Mouse (Mus musculus) stomach, embryonic 15.5 days (tissue): ENCODE data around the gene Trf. TPM values are rescaled to one million over a fixed set of nuclear protein-coding genes. Genes with fewer than 3 reads are reported as not detected.

ENCODE experiments used
- ATAC-seq: fragments of 200-750 bp; cut with Nextera tagmentation; 2 replicates; pipeline ENCODE4 v1.8.0; 2017; ENCODE audit warnings: low read depth, moderate number of reproducible peaks, moderate TSS enrichment; ENCODE audit not compliant: insufficient read depth, low FRiP score
- H3K27ac ChIP-seq: fragments of 300-500 bp; sonication (generic); 2 replicates; pipeline ENCODE4 v1.5.1; 2015; ENCODE audit warnings: mild to moderate bottlenecking, inconsistent platforms
- H3K27me3 ChIP-seq: fragments of 300-500 bp; sonication (generic); replicated peaks from 2 replicates; pipeline ENCODE4 v1.6.1; 2015; ENCODE audit warnings: inconsistent platforms
- H3K36me3 ChIP-seq: fragments of 300-500 bp; sonication (generic); 2 replicates; pipeline ENCODE4 v1.6.1; 2015; ENCODE audit warnings: inconsistent platforms
- H3K4me1 ChIP-seq: fragments of 300-500 bp; sonication (generic); 2 replicates; pipeline ENCODE4 v1.6.1; 2015; ENCODE audit warnings: inconsistent platforms
- H3K4me2 ChIP-seq: fragments of 300-500 bp; sonication (generic); 2 replicates; pipeline ENCODE4 v1.6.1; 2015; ENCODE audit warnings: mild to moderate bottlenecking, inconsistent platforms
- H3K4me3 ChIP-seq: fragments of 300-500 bp; sonication (generic); replicated peaks from 2 replicates; pipeline ENCODE4 v1.5.1; 2015; ENCODE audit warnings: inconsistent platforms
- H3K9ac ChIP-seq: fragments of 300-500 bp; sonication (generic); 2 replicates; pipeline ENCODE4 v1.6.1; 2015; ENCODE audit warnings: inconsistent platforms
- H3K9me3 ChIP-seq: fragments of 300-500 bp; sonication (generic); 2 replicates; pipeline ENCODE4 v1.6.1; 2016; ENCODE audit warnings: inconsistent platforms
- WGBS: fragments of 180-500 bp; shearing (Covaris S2); methylation state at CpG from one replicate; pipeline ENCODE4 v1.1.7; 2015; 5-methylcytosine and 5-hydroxymethylcytosine counted together
- polyA plus RNA-seq: library from polyadenylated mRNA; unstranded; fragments of >200 nt; fragmentation: Nextera tagmentation; extraction: Ambion mirVana; gene quantifications from 2 replicates; pipeline ENCODE4 v1.2.1, GENCODE M21; 2015

Gene Trf
- polyA plus RNA-seq, 1 experiment from 2014 or later, result 466 TPM

DNA sequence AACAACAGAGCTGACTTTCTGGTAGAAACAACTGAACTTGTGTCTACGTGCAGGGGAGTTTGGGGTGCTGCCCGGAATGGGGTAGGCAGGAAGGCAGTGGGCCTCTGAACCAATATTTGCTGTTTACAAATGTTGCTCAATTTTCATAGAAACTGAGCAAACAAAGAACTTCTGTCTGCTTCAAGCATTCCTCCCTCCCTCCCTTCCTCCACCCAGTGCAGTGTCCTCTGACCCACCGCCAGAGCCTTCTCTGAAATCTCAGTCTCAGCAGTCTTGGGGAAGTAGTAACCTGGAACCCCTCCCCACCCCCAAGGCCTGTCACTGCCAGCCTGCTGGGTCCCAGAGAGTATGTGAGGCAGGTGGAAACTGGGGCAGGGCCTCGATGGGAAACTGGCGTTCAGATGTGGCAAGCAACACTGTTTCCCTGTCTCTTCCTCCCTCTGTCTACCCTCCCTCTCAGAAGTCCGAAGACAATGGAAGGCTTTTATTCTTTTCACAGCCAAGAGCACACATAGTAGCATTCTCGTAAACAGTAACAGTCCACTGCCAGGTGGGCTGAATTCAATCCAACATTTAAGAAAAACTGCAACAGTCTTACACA, 4.4 kb upstream of the Trf start:
- Histone ChIP-seq H3K9ac (no peak overlapping the region), H3K4me2 (no peak overlapping the region), H3K27ac (peak overlapping the region; percentile 31; the same call in 1 of the 2 replicates), H3K36me3 (no peaks in the 10 kb centered on the region), H3K9me3 (no peaks in the 10 kb centered on the region), H3K4me1 (peaks cover 3% of the 10 kb centered on the region; the same call in 1 of the 2 replicates), H3K4me3 (no peak overlapping the region), H3K27me3 (no peaks in the 10 kb centered on the region)
- peak; percentile 23; the same call in 1 of the 2 replicates for ATAC-seq
- WGBS, result 56% methylated on average over 7 of the region's 7 CpGs

DNA sequence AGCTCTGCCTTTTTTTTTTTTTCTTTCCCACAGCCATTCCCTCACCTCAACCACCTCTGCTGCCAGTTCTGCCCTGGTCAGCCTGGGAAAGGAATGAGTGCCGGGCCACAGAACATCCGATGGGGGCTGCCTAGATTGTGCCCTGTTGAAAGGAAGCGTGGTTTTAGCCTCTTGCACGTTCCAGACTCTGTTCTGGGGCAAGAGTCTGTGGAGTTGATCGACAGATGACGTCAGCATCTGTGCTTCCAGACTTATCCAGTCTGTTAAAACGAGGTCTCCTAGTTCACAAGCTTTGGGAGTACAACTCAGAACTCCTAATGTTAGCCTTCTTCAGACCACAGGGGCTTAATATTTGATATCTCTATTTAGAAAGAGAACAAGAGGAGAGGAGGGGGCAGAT, 3.8 kb upstream of the Trf start:
- Histone ChIP-seq H3K4me1 (peaks cover 3% of the 10 kb centered on the region; the same call in 1 of the 2 replicates), H3K9ac (no peak overlapping the region), H3K4me2 (no peak overlapping the region), H3K27me3 (no peaks in the 10 kb centered on the region), H3K27ac (peak overlapping the region; percentile 31; the same call in 1 of the 2 replicates), H3K9me3 (no peaks in the 10 kb centered on the region), H3K36me3 (no peaks in the 10 kb centered on the region), H3K4me3 (no peak overlapping the region)
- WGBS, result 69% methylated on average over 7 of the region's 7 CpGs
- ATAC-seq, result no peak

DNA sequence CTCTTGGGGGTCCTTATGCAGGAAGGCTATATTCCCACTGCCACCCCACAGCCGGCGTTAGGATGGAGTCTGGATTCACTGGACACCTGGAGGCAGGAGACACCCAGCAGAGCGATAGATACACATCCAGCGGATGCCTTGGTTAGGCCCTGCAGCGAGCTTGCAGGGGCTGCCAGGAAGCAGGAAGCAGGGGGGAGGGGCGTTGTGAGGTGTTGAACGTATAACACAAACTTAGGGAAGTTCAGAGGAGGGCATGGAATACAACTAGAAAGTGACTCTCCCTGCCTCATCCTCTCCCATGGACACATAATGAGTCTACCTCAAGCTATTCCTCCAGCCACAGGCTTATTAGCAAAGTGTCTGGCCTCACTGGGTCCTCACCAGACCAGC, 2.8 kb upstream of the Trf start:
- no peaks in the 10 kb centered on the region for H3K27me3 ChIP-seq
- 55% methylated on average over 7 of the region's 7 CpGs for WGBS
- peaks cover 3% of the 10 kb centered on the region; the same call in 1 of the 2 replicates for H3K4me1 ChIP-seq
- H3K9me3 ChIP-seq, result no peaks in the 10 kb centered on the region
- no peak overlapping the region for H3K27ac ChIP-seq
- H3K4me2 ChIP-seq, result no peak overlapping the region
- ATAC-seq, result no peak
- H3K36me3 ChIP-seq, result no peaks in the 10 kb centered on the region
- no peak overlapping the region for H3K4me3 ChIP-seq
- no peak overlapping the region for H3K9ac ChIP-seq

DNA sequence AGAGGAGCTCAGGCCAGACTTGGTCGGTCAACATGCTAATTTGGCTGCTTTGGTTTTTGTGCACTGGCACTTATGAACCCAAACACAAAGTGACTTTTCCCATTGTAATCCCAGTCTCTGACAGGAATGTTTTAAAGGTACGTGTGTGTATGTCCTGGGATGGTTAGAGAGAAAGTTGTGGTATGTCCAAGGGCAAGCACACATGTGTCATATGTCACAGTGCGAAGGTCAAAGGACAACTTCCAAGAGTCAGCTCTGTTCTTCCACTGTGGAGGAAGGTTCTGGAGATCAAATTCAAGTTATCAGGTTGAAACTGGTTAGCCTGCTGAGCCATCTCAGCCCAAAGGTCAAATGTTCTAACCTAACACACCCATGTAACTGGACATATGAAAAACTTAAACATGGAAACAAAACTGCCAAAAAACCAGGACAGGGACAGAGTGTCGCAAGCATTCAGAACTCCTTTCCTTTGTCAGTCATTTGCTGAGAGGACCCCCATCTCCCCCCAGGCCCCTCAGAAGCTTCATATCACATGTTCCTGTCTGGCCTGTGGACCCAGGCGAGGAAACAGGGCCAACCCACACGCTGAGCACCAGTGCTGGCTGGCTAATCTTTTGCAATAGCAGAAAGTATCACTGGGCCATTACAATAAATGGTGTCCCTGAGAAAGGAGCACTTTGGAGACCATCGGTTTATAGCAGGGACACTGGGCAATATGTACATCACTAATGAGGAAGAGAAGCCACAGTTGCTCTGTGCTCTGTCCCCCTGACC, 2.2 kb upstream of the Trf start:
- H3K4me2 ChIP-seq, result no peak overlapping the region
- H3K9ac ChIP-seq, result no peak overlapping the region
- no peak for ATAC-seq
- H3K9me3 ChIP-seq, result no peaks in the 10 kb centered on the region
- 84% methylated on average over 7 of the region's 7 CpGs for WGBS
- no peak overlapping the region for H3K27ac ChIP-seq
- H3K36me3 ChIP-seq, result no peaks in the 10 kb centered on the region
- no peak overlapping the region for H3K4me3 ChIP-seq
- H3K4me1 ChIP-seq, result peaks cover 3% of the 10 kb centered on the region; the same call in 1 of the 2 replicates
- no peaks in the 10 kb centered on the region for H3K27me3 ChIP-seq

DNA sequence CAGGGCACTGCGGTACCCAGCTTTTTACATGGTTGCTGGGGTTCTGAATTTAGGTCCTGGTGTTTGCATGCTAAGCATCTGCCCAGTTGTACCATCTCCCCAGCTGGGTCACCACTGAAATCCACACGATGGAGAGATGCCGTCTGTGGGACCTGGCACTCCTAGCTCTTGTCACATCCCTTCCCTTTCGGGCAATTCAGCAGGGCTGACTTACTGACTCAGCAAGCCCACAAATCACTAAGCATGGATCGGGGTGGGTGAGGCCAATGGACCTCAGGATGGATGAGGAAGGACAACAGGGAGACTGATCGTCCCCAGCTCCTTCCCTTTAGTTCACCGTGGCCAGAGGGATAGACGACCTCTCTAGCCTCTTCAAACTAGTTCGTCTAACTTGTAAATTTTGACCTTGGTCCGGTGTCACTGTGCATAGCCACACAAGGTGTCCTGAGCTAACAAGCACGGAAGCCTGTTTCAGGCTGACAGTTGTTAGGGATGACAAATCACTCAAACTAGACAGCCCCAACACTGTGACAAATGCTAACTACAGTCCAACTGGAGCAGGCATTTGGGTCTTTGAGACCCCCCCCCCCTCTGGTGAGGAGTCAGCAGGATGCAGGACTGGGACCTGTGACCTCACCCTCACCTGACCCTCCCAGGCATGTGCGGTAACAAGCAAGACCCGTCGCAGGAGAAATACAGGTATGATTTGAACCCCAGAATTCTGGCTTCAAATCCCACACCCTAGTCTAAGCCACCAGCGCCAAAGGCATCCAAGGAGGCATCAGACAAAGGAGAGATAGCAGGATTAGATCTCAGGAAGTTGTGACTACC, 992 bp downstream of the Trf start:
- no peak overlapping the region for H3K9ac ChIP-seq
- H3K27ac ChIP-seq, result no peak overlapping the region
- no peak for ATAC-seq
- 74% methylated on average over 15 of the region's 15 CpGs for WGBS
- no peaks in the 10 kb centered on the region for H3K9me3 ChIP-seq
- H3K27me3 ChIP-seq, result no peaks in the 10 kb centered on the region
- no peak overlapping the region for H3K4me2 ChIP-seq
- H3K4me3 ChIP-seq, result no peak overlapping the region
- no peaks in the 10 kb centered on the region for H3K36me3 ChIP-seq
- H3K4me1 ChIP-seq, result no peaks in the 10 kb centered on the region

DNA sequence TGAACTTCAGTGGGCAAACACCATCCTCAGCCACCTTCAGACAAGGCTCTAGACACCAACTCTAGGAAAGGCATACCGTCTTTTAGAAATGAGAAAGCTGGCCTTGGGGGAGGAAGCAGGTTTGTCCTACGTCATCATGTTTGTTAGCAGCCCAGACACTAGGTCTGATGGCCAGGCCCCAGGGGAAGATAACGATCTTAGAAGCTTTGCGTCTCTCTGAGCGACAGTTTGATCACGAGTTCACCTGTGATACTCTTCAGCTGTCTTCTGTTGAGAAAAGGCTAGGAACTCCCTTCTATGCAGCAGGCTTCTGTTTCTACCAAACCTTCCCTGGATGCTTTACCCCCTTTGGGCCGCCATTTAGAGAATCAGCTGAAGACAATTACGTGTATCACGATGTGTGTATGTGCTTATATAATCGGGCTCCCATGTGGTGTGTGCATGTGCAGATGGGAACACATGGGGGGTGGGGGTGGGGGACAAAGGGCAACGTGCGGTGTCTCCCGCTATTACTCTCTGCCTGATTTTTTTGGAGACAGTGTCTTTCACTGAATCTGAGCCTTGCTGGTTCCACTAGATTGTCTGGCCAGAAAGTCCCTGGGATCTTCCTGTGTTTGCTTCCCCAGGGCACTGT, 1.8 kb downstream of the Trf start:
- no peaks in the 10 kb centered on the region for H3K27me3 ChIP-seq
- no peak for ATAC-seq
- H3K36me3 ChIP-seq, result no peaks in the 10 kb centered on the region
- H3K4me3 ChIP-seq, result no peak overlapping the region
- no peaks in the 10 kb centered on the region for H3K4me1 ChIP-seq
- no peak overlapping the region for H3K27ac ChIP-seq
- H3K4me2 ChIP-seq, result no peak overlapping the region
- H3K9ac ChIP-seq, result no peak overlapping the region
- no peaks in the 10 kb centered on the region for H3K9me3 ChIP-seq
- WGBS, result 75% methylated on average over 13 of the region's 13 CpGs

DNA sequence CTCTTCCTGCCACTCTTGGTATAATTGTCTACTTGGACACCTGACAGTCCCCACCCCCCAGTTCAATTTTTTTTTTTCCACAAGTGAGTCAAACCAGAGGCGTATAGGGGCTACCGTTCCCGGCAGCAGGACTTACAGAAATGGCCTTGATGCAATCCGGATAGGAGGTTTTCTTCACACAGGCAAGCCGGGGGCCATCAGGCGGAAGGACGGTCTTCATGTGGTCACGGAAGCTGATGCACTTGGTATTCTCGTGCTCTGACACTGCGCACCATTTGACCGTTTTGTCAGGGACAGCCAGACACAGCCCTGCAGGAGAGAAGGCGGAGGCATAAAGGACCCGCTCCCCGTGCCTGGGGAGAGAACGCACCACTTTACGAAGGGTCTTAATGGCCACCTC, 2.5 kb downstream of the Trf start:
- H3K4me3 ChIP-seq, result no peak overlapping the region
- no peak overlapping the region for H3K27ac ChIP-seq
- H3K9me3 ChIP-seq, result no peaks in the 10 kb centered on the region
- no peak for ATAC-seq
- 90% methylated on average over 16 of the region's 16 CpGs for WGBS
- H3K36me3 ChIP-seq, result no peaks in the 10 kb centered on the region
- no peaks in the 10 kb centered on the region for H3K27me3 ChIP-seq
- no peaks in the 10 kb centered on the region for H3K4me1 ChIP-seq
- H3K4me2 ChIP-seq, result no peak overlapping the region
- H3K9ac ChIP-seq, result no peak overlapping the region

DNA sequence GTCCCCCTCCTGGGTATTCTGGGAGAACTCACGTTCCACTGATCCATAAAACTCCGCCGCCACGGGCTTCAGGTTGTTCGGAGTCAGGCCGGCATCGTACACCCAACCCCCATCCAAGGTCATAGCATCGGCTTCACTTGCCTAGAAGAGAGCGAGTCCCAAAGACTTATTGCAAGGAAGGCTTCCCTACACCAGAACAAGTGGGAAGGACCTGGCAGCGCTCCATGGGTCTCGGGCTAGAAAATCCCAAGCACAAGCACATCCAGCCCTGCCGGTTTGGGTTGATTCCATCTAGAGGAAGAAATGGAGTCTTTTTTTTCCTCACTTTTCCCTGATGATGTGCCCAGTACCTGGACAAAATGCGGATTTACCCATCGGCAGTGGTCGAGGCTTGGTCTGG, 3.4 kb downstream of the Trf start:
- H3K4me2 ChIP-seq, result no peak overlapping the region
- H3K27me3 ChIP-seq, result no peaks in the 10 kb centered on the region
- WGBS, result 86% methylated on average over 15 of the region's 15 CpGs
- ATAC-seq, result no peak
- no peak overlapping the region for H3K9ac ChIP-seq
- H3K9me3 ChIP-seq, result no peaks in the 10 kb centered on the region
- no peak overlapping the region for H3K4me3 ChIP-seq
- H3K36me3 ChIP-seq, result no peaks in the 10 kb centered on the region
- no peaks in the 10 kb centered on the region for H3K4me1 ChIP-seq
- H3K27ac ChIP-seq, result no peak overlapping the region

DNA sequence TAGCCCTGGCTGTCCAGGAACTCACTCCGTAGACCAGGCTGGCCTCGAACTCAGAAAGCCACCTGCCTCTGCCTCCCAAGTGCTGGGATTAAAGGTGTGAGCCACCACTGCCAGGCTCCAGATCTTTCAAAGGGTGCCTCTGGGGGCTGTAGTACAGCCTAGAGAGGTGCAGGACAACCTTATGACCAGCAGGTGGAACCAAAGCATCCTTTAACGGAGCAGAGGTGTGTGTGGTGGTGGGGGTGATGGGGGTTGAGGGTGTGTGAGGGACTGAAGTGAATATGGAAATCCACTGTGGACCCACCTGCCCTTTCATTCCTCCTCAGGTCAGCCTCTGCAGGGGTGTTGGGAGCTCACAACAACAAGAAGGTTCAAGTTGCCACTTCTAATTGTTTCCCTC, 4.8 kb downstream of the Trf start:
- no peak for ATAC-seq
- no peak overlapping the region for H3K27ac ChIP-seq
- no peaks in the 10 kb centered on the region for H3K36me3 ChIP-seq
- no peak overlapping the region for H3K9ac ChIP-seq
- H3K4me3 ChIP-seq, result no peak overlapping the region
- no peaks in the 10 kb centered on the region for H3K27me3 ChIP-seq
- H3K9me3 ChIP-seq, result no peaks in the 10 kb centered on the region
- no peaks in the 10 kb centered on the region for H3K4me1 ChIP-seq
- 71% methylated on average over 3 of the region's 3 CpGs for WGBS
- no peak overlapping the region for H3K4me2 ChIP-seq

DNA sequence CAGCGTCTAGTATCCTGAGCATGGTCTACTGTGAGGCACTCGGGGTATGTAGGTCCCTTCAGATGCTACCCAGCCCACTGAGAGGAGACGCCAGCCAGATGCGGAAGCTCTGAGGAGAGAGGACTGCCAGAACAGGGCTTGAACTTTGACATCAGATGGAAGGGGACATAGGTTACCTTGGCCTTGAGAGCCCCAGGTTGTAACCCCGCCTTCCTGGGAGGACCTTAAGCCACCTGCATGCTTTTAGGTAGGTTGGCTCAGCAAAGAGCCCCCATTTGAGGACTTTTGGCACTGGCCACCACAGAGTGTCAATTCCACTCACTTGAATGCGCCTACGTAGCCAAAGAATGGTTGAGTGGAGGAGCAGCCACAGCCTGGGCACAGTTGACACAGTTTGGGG, 5.5 kb downstream of the Trf start:
- H3K9me3 ChIP-seq, result no peaks in the 10 kb centered on the region
- H3K4me1 ChIP-seq, result no peaks in the 10 kb centered on the region
- H3K27ac ChIP-seq, result no peak overlapping the region
- WGBS, result 91% methylated on average over 7 of the region's 7 CpGs
- ATAC-seq, result no peak
- H3K4me2 ChIP-seq, result no peak overlapping the region
- no peak overlapping the region for H3K4me3 ChIP-seq
- no peaks in the 10 kb centered on the region for H3K27me3 ChIP-seq
- H3K36me3 ChIP-seq, result no peaks in the 10 kb centered on the region
- H3K9ac ChIP-seq, result no peak overlapping the region

DNA sequence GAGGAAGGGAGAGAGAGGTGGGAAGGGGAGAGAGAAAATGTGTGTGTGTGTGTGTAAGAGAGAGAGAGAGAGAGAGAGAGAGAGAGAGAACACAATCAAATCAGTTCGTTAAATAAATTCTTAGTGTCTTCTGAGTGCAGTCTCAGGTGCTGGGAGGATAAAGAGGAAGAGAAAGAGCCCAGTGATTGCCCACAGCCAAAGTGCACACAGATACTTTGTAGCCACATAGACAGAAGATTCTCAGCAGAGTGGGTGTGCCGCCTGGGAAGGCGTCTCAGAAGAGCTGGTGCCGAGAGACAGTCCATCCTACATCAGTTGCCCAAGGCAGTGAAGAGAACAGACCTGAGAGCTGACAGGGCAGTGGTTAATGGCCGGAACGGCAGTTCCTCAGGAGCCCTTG, 16.0 kb downstream of the Trf start:
- Histone ChIP-seq H3K4me1 (no peaks in the 10 kb centered on the region), H3K9ac (no peak overlapping the region), H3K27me3 (no peaks in the 10 kb centered on the region), H3K4me2 (no peak overlapping the region), H3K9me3 (no peaks in the 10 kb centered on the region), H3K36me3 (no peaks in the 10 kb centered on the region), H3K4me3 (no peak overlapping the region), H3K27ac (no peak overlapping the region)
- 75% methylated on average over 6 of the region's 6 CpGs for WGBS
- no peak for ATAC-seq

DNA sequence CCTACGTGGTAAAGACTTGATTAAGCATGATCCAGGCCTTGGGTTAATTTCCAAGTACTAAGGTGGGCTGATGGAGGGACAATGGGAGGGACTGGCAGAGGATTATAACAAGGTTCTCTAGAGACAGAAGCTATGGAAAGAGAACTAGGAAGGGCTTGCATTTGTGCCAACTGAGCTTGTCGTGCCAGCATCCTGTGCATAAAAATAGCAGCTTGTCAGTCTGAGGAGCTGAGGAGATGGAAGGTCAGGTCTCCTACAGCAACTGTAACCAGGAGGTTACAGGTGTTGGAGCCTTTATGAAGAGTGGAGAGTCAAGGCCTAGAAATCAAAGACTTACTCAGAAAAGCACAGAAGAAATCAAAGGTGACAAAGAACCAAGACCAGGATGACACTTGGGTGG, 16.6 kb downstream of the Trf start:
- Histone ChIP-seq H3K36me3 (no peaks in the 10 kb centered on the region), H3K4me2 (no peak overlapping the region), H3K4me1 (no peaks in the 10 kb centered on the region), H3K9me3 (no peaks in the 10 kb centered on the region), H3K27me3 (no peaks in the 10 kb centered on the region), H3K9ac (no peak overlapping the region), H3K4me3 (no peak overlapping the region), H3K27ac (no peak overlapping the region)
- ATAC-seq, result no peak
- 64% methylated on average over 2 of the region's 2 CpGs for WGBS
